Mouse (Mus musculus) MEL (cell line): Measurements from ENCODE around the gene Fyn.

ENCODE experiments used
- MYB ChIP-seq: IDR thresholded peaks from 2 replicates; pipeline ENCODE4 v1.6.1; 2011; ENCODE audit warnings: mild to moderate bottlenecking, low read depth, low read length, improper control_type of control experiment
- MYC ChIP-seq: IDR thresholded peaks from 2 replicates; pipeline ENCODE4 v1.6.1; 2011; ENCODE audit warnings: low read depth, mild to moderate bottlenecking, low read length, improper control_type of control experiment, moderate library complexity

DNA sequence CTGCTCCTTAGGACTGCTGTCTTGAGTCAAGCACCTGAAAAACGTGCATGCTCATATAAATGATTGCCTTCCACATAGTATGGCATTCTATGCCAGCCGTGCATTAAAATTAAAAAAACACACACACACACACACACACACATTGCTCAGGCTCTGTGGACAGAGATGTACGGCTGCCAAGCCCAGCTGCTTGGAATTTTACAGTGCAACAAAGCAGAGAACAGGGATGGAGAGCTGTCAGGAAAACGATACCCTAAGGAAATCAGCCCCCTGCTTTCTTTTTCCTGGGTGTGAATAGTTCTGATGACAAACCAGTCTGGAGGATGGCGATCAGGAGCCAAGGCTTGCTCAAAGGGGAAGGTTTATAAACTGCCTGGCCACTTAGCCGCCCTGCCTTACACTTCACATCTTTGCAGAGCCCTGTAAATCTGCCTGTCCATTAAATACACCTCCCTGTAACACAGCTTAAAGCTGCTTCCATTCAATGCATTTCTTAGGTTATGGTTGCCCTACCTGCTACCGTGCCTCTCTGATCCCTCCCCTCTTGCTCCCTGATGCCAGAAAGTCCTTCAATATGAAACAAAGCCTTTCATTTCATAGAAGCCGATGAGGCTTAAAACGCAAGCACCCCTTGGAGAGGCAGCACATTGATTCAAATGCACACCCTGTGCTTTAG lies 228.6 kb downstream of the Fyn start:
- TF ChIP-seq MYC = no peak
- no peak for TF ChIP-seq MYB
